Mouse (Mus musculus): ENCODE data around the gene Psmg3. TPM values are rescaled to one million over a fixed set of nuclear protein-coding genes. Genes with fewer than 3 reads are reported as not detected.
A peak's percentile ranks its signal among the peaks of the same experiment; 100 is the strongest.

Gene Psmg3
- total RNA-seq, 4 experiments from 2014 or later = 7.0 to 10.6 (median 9.1) TPM

DNA sequence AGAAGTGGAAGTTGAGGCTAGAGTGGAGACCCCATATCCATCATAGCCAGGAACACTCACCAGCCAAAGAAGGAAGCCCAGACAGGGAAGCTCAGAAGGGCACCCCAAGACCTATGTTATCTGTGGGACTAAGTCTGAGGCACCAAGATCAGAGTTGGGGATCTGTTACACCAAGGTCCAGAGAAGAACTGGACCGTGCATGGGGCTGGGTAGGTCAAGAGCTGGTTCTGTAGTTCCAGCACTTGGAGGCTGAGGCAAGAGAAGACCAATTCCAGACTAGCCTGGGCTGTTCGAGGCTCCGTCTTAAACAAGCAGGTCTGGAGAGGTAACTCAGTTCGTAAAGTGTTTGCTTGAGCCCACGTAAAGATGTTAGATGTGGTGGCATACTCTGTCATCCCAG lies 32.5 kb downstream of the Psmg3 start:
- no peak for DNase-seq (ENCODE audit: low spot score)

DNA sequence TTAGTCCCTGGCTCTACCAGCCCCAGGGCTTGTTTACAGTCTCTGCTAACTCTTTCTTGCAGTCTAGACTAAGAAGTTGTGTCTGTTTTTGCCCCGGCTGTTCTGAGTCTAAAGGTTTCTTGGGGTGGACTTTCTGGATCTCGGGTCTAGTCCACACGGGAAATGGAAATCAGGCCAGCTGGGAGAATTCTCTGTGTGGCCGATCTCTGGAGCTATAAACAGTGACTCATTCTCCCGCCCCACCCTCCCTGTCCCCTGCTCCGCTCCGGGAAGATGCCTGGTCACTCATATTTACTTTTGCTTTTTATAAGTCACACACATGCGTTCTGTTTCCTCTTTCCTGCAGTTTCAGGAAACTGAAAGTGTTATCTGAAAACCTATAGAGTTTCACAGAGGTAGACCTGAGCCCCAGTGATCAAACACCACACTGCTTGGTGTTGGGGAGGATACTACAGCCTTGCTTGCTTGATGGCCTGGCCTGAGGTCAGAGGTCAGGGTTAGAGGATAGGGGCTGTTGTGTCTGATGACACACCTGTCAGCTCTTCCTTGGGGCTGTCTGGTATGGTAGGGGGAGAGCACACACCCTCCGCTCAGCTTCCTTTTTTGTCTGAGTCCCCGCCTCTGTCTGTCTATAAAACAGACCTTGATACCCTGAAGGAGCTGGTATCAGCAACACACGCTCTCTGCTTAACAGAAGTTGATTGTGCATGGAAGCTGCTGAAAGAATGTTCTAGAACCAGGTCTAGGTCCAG lies 33.2 kb downstream of the Psmg3 start:
- DNase-seq (ENCODE audit: low spot score) = peak; percentile 69

DNA sequence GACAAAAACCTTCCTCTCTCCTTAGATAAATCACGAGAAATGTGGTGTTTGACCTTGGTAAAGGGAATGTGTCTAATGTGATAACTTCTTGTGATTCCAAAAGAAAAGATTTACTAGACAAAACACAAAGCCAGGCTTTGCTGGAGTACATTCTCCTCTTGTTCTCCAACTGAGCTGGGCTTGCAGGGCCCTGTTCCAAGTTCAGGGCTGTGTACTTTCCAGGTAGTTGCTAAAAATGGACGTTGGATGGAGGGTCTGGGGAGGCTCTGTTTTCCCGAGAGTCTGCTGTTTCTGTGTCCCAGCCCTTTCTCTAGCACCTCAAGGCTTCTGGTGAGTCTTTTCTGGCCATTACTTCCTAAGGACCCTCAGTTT lies 33.7 kb downstream of the Psmg3 start:
- peak; percentile 41 for DNase-seq (ENCODE audit: low spot score)

DNA sequence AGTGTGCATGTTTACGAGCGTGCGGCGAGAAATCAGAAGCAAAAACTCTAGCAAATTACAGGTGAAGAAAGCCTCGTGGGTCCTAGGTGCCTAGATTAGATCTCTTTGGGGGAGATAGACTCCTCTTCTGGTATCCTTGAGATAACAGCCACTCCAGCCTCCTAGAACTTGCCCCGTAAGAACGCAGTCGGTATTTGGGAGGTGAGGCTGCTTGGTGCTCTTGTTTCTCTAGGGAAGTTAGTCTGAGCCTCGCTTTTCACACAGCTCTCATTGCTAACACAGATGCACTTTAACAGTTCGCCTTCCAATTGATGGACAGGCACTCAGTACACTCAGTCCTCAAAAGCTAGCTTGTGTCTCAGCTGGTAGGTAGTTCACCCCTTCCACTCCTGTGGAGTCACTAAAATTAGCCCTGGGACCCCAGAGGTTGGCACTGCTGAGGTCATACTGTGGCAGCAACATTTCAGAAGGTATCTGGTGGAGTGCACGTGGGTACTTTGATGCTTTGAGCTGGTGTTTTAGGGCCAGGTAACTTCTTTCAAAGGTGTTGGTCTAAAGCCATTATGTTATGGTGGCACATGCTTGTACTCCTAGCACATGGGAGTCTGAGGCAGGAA lies 34.4 kb downstream of the Psmg3 start:
- DNase-seq (ENCODE audit: low spot score) = peak; percentile 40

DNA sequence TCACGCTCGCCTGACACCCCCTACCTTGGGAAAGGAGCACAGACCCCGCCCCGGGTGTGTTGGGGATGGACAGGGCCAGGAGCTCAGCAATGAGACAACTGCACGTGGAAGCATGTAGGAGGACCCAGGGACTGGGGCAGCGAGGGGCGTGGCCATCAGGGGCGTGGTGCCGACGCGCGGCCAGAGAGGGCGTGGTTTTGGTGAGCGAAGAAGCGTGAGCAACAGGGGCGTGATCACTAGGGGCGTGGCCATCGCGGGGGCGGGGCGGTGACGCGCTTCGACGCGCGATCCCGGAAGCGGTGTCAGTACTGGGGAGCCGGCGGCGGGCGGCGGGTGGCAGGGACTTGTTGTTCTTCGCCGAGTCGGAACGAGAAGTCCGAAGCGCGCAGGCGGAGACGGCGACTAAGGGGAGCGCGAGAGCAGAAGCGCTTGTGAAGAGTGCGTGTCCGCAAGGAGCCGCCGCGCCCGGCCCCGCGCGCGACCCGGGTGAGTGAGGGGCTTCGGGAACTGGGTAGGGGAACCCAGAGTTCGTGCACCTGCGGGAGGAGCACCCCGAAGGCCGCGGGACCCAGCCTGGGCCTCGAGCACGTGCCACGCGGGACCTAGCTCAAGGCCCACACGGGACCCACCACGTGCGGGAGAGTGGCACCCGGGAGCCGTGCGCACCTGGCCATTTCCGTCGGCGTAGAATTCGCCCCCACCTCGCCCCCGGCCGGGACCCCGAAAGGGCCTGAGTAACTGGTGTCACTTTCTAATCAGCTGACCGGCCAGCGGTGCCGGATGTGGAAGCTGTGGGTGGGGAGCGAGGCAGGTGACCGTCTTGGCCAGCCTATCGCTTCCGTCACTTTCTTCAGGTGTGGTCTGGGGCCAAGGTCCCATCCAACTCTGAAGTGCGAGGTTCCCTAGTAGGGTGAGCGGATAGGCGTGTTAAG lies 35.2 kb downstream of the Psmg3 start, which contains the start of gene Mafk:
Mafk (plus strand) TSS at position 287 of the 932 bp plus-strand sequence.
- peak; percentile 97 for DNase-seq (ENCODE audit: low spot score)

DNA sequence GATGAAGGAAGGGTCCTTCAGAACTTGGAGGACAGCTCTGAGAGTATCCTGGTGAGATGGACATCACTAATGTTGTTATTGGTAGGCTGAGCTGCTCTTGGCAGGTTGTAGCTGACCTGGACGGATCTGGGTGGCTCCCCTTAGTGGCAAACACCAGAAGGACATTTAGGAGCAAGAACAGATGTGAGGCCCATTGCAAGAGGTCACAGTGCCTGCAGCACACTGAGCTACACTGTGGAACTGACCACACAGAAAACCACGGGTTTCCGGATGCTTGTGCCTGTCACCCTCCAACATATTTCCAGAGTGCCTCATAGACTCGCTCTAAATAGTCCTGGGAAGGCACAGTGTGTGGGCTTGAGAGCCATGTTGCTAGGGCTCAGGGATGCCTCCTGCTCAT lies 37.2 kb downstream of the Psmg3 start:
- DNase-seq (ENCODE audit: low spot score) = no peak

DNA sequence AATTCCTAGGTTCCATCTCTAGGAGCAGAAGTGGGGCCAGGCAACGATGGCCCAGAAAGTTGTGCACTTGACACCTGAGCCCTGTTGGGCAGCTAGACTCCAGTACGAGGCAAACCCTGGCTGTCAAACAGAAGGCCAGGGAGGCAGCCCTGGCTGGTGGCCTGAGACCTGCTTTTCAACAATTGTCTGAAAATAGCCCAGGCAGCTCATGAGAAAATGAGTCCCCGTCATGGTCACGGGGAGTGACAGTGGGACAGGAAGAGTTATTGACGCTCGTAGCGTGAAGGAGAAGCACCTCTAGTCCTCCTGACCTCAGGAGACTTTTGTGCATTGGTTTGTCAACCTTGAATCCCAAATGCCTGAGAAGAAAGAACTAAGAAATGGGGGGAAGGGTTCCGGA lies 45.3 kb downstream of the Psmg3 start:
- peak; percentile 67 for DNase-seq (ENCODE audit: low spot score)

DNA sequence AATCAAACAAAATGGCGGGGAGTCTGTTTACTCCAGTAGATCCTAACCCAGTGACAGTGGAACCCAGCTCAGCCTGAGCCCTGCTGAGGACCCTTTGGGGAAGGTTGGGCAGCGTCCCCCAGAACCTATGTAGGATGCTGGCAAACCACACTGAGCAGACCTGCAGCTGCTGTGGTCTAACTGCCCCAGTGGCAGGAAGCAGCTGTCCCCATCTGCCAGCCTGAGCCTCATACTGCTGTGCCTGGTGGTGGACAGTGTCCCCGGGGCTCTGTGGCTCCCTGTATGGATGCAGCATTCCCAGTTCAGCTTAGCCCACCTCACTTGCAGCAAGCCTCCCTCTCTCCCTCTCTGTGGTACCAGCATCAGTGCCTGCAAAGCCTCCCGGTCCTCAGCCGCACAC lies 49.7 kb downstream of the Psmg3 start:
- no peak for DNase-seq (ENCODE audit: low spot score)

DNA sequence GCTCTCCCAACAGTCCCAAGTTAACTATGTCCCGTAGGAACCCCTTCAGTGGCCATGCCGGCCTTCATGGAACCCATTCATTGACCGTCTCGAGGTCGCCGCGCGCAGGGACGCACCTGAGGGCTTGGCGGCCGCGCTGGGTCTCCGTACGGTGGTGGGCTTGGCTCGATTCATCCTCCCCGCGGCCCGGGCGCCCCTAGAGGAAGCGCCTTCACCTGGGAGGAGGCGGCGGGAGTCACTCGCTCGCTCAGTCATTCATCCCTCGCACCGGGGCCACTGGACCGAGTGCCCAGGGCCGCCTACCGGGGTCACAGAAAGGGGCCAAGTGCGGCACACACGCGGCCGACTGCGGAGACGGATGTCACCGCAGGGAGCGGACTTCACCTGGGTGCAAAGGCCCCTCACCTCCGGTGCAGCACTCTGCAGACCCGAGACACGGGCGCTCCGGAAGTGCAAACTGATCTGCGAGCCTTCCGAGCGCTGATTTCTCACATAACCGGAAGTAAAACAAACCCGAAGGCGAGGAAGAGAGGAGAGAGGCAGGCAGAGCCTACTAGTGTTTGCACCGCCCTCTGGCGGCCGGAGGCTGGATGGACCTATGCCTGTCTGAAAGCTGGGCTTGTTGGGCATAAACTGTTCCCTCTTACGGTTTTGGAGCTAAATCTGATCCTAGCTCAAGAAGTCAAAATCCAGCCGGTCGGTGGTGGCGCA lies 51.3 kb downstream of the Psmg3 start, which contains the start of gene Ints1:
Ints1 (minus strand) TSS at position 459 of the 711 bp plus-strand sequence.
- peak; percentile 95 for DNase-seq (ENCODE audit: low spot score)

Other genes with a start within 250 kb of the Psmg3 start
- gene Micall2, start 90.5 kb downstream of the Psmg3 start, total RNA-seq (2022) = 1 to 10 TPM; 1.3 to 2.6 (median 1.9) TPM
- gene Ints1, start 51.2 kb downstream of the Psmg3 start, total RNA-seq (2022) = 10 to 100 TPM; 39.2 to 43.9 (median 40.1) TPM
- gene Mafk, start 35.4 kb downstream of the Psmg3 start, total RNA-seq (2022) = 10 to 100 TPM; 27.3 to 35.9 (median 33.9) TPM
- gene Tmem184a, start 7.0 kb downstream of the Psmg3 start, total RNA-seq (2022) = under 1 TPM in 3 of 4 experiments, not detected in 1; 0.22 to 0.87 (median 0.47) TPM
- gene Gm26938, start 478 bp downstream of the Psmg3 start, total RNA-seq (2022) = not detected
- under 1 TPM in 3 of 4 experiments, not detected in 1; 0.13 to 0.43 (median 0.41) TPM for gene Elfn1, start 81.1 kb upstream of the Psmg3 start, total RNA-seq (2022)

Data from heart, adult 8-10 months (tissue).